Mouse (Mus musculus) embryonic fibroblast, embryonic 13.5 days (primary cell): ENCODE results near the gene Pmvk. TPM values are rescaled to one million over a fixed set of nuclear protein-coding genes. Genes with fewer than 3 reads are reported as not detected.

Experiments used
- H3K27ac ChIP-seq: 2 replicates; pipeline ENCODE4 v1.5.1; 2012; ENCODE audit warnings: low read length, control low read depth, inconsistent platforms; ENCODE audit not compliant: insufficient read depth
- H3K4me1 ChIP-seq: 2 replicates; pipeline ENCODE4 v1.6.1; 2011; ENCODE audit warnings: low read length; ENCODE audit not compliant: control insufficient read depth, insufficient read depth
- H3K4me3 ChIP-seq: 2 replicates; pipeline ENCODE4 v1.5.1; 2011; ENCODE audit warnings: mild to moderate bottlenecking, control low read depth, low read length; ENCODE audit not compliant: insufficient read depth
- CTCF ChIP-seq: IDR thresholded peaks from 2 replicates; pipeline ENCODE4 v1.5.1; 2011; ENCODE audit warnings: mild to moderate bottlenecking, control low read depth, low read length, moderate library complexity, borderline replicate concordance; ENCODE audit not compliant: insufficient read depth
- POLR2A ChIP-seq: IDR thresholded peaks from 2 replicates; pipeline ENCODE4 v1.6.1; 2011; ENCODE audit warnings: low read depth, mild to moderate bottlenecking, control low read depth, low read length, moderate library complexity
- polyA plus RNA-seq: library from polyadenylated mRNA; stranded (reverse); fragments of >200 nt; gene quantifications from 2 replicates; pipeline ENCODE4 v1.2.4, GENCODE M21; 2011; ENCODE audit warnings: low read depth; ENCODE audit not compliant: missing spikeins, insufficient read length

Gene Pmvk
- polyA plus RNA-seq, 1 experiment = 16.3 TPM

DNA sequence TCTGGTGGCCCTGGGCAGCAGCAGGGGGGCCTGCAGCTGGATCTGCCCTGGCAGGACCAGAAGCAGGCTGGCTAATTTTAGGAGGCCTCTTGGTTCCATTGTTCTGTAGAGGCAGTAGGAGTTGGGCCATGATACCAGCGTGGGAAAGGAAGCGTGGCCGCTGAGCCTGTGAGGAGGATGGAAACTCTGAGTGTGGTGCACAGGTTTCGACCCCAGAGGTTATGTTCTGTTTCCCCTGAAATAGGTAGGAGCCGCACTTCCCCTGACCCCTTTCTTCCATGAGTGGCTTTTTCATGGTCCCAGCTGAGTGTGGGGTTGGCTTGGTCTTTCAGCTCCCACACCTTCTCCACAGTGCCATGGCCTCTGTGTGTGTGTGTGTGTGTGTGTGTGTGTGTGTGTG, 37.2 kb downstream of the Pmvk start:
- Histone ChIP-seq H3K4me1 (no peaks in the 10 kb centered on the region), H3K4me3 (no peak overlapping the region), H3K27ac (no peak overlapping the region)
- TF ChIP-seq CTCF (no peak), POLR2A (no peak)

DNA sequence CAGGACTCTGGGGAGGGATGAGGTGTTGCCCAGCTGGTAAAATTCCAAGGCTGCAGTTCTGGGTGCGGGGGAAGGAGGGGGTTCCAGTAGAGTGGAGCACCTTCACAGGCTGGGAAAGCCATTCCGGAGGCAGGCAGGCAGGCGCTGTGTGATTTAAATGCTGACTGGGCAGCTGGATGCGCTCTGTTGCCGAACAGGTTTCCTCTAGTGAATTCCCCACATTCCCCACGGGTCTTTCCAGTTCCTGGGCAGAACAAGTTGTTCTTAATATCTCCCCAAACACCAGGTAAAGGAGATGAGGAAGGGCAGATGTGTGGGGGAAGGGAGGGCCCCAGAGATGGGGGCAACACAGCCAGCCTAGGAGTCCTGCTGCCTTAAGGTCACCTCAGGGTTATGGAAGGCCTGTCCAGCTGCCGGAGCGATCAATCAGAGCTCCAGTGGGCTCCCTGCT, 38.4 kb downstream of the Pmvk start:
- no peaks in the 10 kb centered on the region for H3K4me1 ChIP-seq

GRCm38 (mm10) chr3:89494630-89495029, 40.3 kb downstream of the Pmvk start:
- no peak overlapping the region for H3K4me3 ChIP-seq
- no peak overlapping the region for H3K27ac ChIP-seq
- no peak for TF ChIP-seq POLR2A
- peak; percentile 12; the same call in 1 of the 2 replicates for TF ChIP-seq CTCF
- no peaks in the 10 kb centered on the region for H3K4me1 ChIP-seq

More for the DNA sequence above, 38.4 kb downstream of the Pmvk start:
- H3K27ac ChIP-seq = no peak overlapping the region
- TF ChIP-seq POLR2A (no peak), CTCF (no peak)
- H3K4me3 ChIP-seq = no peak overlapping the region

DNA sequence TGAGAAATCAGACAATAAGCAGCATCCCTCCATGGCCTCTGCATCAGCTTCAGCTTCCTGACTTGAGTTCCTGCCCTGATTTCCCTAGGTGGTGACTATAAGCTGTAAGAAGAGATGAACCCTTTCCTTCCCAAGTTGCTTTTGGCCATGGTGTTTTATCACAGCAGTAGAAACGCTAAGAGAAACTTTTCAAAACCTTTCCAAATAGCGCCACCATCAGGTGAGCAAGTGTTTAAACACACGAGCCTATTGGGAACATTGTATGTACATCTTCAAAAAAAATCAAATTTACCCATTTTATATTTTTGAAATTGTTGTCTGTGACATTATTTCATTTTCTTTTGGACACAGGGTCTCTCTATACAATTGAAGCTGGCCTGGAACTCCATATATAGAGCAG, 42.0 kb downstream of the Pmvk start:
- H3K4me1 ChIP-seq = no peaks in the 10 kb centered on the region
- TF ChIP-seq CTCF (no peak), POLR2A (no peak)
- H3K4me3 ChIP-seq = no peak overlapping the region
- no peak overlapping the region for H3K27ac ChIP-seq

GRCm38 (mm10) chr3:89499696-89500095, 45.4 kb downstream of the Pmvk start:
- TF ChIP-seq POLR2A (no peak), CTCF (no peak)
- H3K4me1 ChIP-seq = no peaks in the 10 kb centered on the region
- no peak overlapping the region for H3K4me3 ChIP-seq
- H3K27ac ChIP-seq = no peak overlapping the region

DNA sequence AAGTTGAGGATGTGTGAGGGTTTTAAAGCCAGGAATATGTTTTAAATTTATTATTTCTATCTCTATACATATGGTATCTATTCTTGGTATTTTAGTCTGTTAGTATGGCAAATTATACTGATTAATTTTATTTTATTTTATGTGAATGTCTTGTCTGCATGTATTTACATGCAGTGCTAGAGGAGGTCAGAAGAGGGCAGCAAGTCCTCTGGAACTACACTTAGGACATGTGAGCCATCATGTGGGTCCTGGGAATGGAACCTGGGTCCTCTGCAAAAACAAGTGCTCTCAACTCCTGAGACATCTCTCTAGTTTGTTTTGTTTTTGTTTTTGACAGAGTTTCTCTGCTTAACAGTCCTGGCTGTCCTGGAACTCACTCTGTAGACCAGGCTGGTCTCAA, 47.1 kb downstream of the Pmvk start:
- no peak overlapping the region for H3K4me3 ChIP-seq
- TF ChIP-seq CTCF (no peak), POLR2A (no peak)

DNA sequence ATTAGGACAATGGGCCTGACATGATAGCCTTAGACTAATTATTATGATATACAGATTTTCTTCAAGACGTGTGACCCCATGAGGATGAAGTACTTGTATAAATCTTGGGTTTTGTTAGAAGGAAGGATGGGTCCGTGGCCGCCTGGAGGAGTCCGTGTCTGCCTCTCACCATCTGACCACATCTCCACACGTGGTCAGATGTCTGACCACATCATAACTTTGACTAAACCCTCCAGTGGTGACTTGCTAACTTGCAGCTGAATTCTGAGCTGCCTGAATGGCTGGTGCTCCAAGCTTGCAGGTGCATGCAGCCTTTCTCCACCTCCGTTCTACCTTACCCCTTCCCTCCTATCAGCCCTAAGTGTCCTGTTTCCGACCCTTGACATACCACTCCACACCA, 48.2 kb downstream of the Pmvk start:
- TF ChIP-seq POLR2A (no peak), CTCF (no peak)
- Histone ChIP-seq H3K4me1 (no peaks in the 10 kb centered on the region), H3K27ac (no peak overlapping the region), H3K4me3 (no peak overlapping the region)

More for the DNA sequence above, 47.1 kb downstream of the Pmvk start:
- no peak overlapping the region for H3K27ac ChIP-seq
- H3K4me1 ChIP-seq = no peaks in the 10 kb centered on the region

DNA sequence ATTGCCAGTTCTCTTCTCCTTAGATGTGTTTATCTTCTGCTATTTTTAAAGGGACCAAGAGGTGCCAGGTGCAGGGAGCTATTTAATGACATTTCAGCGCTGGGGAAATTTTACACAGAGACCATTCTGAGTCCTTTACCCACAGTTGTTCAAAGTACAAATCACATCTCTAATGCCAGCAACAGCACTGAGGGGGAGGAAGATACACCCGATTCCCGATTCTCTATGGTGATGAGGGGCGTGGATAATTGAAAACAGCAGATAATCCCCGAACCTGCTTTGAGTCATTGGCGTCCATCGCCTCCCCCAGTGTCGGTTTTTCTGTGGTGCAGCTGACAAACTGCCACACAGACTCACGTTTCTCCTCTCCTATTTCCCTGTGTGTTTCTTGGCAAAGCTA, 53.7 kb downstream of the Pmvk start:
- Histone ChIP-seq H3K4me1 (peaks cover 4% of the 10 kb centered on the region; the same call in 1 of the 2 replicates), H3K27ac (no peak overlapping the region), H3K4me3 (no peak overlapping the region)
- TF ChIP-seq CTCF (no peak), POLR2A (no peak)

GRCm38 (mm10) chr3:89510979-89511378, 56.6 kb downstream of the Pmvk start:
- H3K4me3 ChIP-seq = no peak overlapping the region
- H3K27ac ChIP-seq = no peak overlapping the region
- H3K4me1 ChIP-seq = peaks cover 4% of the 10 kb centered on the region; the same call in 1 of the 2 replicates
- TF ChIP-seq POLR2A (no peak), CTCF (peak; percentile 45; the same call in 1 of the 2 replicates)

DNA sequence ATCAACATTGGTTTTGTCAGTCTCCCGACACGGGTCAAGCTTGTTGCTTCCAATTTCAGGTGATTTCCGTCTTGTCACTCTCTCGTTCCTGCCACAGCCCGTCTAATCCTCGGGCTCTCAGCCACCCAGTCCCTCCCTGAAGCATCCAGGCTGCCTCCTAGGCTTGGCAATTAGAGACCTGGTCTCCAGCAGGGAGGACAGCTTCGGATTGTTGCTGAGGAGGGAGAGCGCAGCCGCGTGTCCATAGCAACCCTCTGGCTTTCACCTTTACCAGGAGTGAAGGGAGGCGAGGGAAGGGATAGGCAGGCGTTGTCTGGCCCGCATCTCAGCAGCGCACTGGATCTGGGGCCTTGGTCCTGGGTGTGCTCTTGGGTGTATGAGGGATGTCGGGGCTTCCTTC, 57.1 kb downstream of the Pmvk start:
- H3K4me3 ChIP-seq = no peak overlapping the region
- no peak for TF ChIP-seq CTCF
- no peak for TF ChIP-seq POLR2A
- H3K27ac ChIP-seq = no peak overlapping the region
- peaks cover 4% of the 10 kb centered on the region; the same call in 1 of the 2 replicates for H3K4me1 ChIP-seq
